Mouse (Mus musculus) small intestine, adult 2 months (tissue): ENCODE data around the gene Apbb2.

Experiments used
- CTCF ChIP-seq: fragments of 200-500 bp; IDR thresholded peaks from 2 replicates; pipeline ENCODE4 v1.5.1; 2012; ENCODE audit warnings: low read depth, mild to moderate bottlenecking, control low read depth, inconsistent platforms, low read length, moderate library complexity, mixed read lengths; ENCODE audit not compliant: insufficient replicate concordance, insufficient read length; ENCODE audit errors: extremely low read depth
- POLR2A ChIP-seq: fragments of 200-500 bp; IDR thresholded peaks from 2 replicates; pipeline ENCODE4 v1.6.1; 2012; ENCODE audit warnings: low read depth, mild to moderate bottlenecking, control low read depth, inconsistent platforms, low read length, moderate library complexity

GRCm38 (mm10) chr5:66503557-66504433 lies 114.8 kb downstream of the Apbb2 start:
- TF ChIP-seq CTCF (no peak), POLR2A (no peak)
